In the genomic region with DNA sequence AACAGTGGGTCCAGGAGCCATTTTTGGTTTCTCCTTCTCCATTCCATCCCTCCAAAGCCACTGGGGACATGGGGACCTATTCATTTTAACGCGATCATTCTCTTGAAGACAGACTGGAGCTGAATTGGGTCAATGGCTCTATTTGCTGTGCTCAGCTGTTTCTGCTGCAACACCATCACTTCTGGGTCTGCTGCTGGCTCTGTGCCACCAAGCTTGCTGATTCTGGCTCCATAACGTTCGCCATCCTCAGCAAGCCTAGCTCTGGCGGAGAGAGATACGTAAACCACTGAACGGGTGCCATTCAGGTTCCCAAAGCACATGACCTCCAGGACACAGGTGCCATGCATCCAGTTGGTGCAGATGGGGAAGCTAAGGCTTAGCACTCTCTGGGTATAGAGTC, we compare ENCODE assay signal across 19 mouse cellular contexts.
A peak's percentile ranks its signal among the peaks of the same experiment; 100 is the strongest.
DNase-seq lines count a peak whose midpoint lies in the region; ATAC-seq and TF ChIP-seq lines count a peak whose summit lies in the region.
"Had no signal": no experiment of that assay in that cellular context is flagged by ENCODE, and none has a peak within 500 bp of the region (broad histone marks: within the 10 kb centered on the region; RNA-seq: fewer than 3 reads in every experiment).

No protein-coding gene starts in this region.

- H3K27ac ChIP-seq in forebrain, postnatal 0 days (ENCODE audit: low read depth, low read length): no peak overlapping the region
- H3K27ac ChIP-seq in forebrain, embryonic 15.5 days (replicated peaks): no peak overlapping the region
- H3K27ac ChIP-seq: liver, embryonic 12.5 days; lung, embryonic 15.5 days; midbrain, embryonic 15.5 days; neural tube, embryonic 12.5 days; stomach, postnatal 0 days had no signal

- DNase-seq in forebrain, postnatal 0 days: peak; percentile 62
- DNase-seq in kidney, postnatal 10 days: peak; percentile 51
- DNase-seq in kidney, adult 8-10 months: no peak
- DNase-seq in retina, postnatal 1 day: peak; percentile 36
- DNase-seq in retina, embryonic 14.5 days (ENCODE audit: low spot score): no peak
- DNase-seq in urinary bladder, adult 18-20 months (ENCODE audit: low spot score in 2 of 2): no peak
- DNase-seq: adrenal gland, postnatal 14 days; heart, adult 11 months; heart, postnatal 36 days had no signal

- no peaks in the 10 kb centered on the region for H3K27me3 ChIP-seq in forebrain, postnatal 0 days (ENCODE audit: insufficient read depth, low read length)
- H3K27me3 ChIP-seq in forebrain, embryonic 15.5 days: no peaks in the 10 kb centered on the region
- H3K27me3 ChIP-seq: heart, embryonic 13.5 days; liver, embryonic 12.5 days; lung, embryonic 15.5 days; midbrain, embryonic 15.5 days; neural tube, embryonic 12.5 days; Patski had no signal

- H3K36me3 ChIP-seq in forebrain, postnatal 0 days (ENCODE audit: insufficient read depth): peaks cover 1% of the 10 kb centered on the region; the same call in 1 of the 2 replicates
- H3K36me3 ChIP-seq in forebrain, embryonic 15.5 days: no peaks in the 10 kb centered on the region
- H3K36me3 ChIP-seq: liver, embryonic 12.5 days; lung, embryonic 15.5 days; midbrain, embryonic 15.5 days; neural tube, embryonic 12.5 days had no signal

- no peak overlapping the region for H3K9ac ChIP-seq in forebrain, postnatal 0 days
- H3K9ac ChIP-seq in forebrain, embryonic 15.5 days (replicated peaks): no peak overlapping the region
- H3K9ac ChIP-seq: heart, embryonic 13.5 days; liver, embryonic 12.5 days; lung, embryonic 15.5 days; midbrain, embryonic 15.5 days; neural tube, embryonic 12.5 days had no signal

- ATAC-seq in forebrain, postnatal 0 days: no peak
- ATAC-seq in forebrain, embryonic 15.5 days (replicated peaks): no peak
- ATAC-seq: activated CD4-positive, CD25-positive, alpha-beta regulatory T cell, adult 4 months; intestine, embryonic 16.5 days; liver, embryonic 12.5 days; midbrain, embryonic 15.5 days; Patski had no signal

- H3K4me3 ChIP-seq in forebrain, postnatal 0 days (ENCODE audit: low read depth, low read length): no peak overlapping the region
- no peak overlapping the region for H3K4me3 ChIP-seq in forebrain, embryonic 15.5 days
- H3K4me3 ChIP-seq: heart, embryonic 13.5 days; liver, embryonic 12.5 days; lung, embryonic 15.5 days; midbrain, embryonic 15.5 days; neural tube, embryonic 12.5 days had no signal

- no peak overlapping the region for H3K4me2 ChIP-seq in forebrain, postnatal 0 days (ENCODE audit: low read depth)
- no peak overlapping the region for H3K4me2 ChIP-seq in forebrain, embryonic 15.5 days (replicated peaks)
- H3K4me2 ChIP-seq: heart, embryonic 13.5 days; liver, embryonic 12.5 days; lung, embryonic 15.5 days; midbrain, embryonic 15.5 days; neural tube, embryonic 12.5 days had no signal

- WGBS in forebrain, postnatal 0 days: 41% methylated on average over 7 of the region's 7 CpGs
- 46% methylated on average over 7 of the region's 7 CpGs for WGBS in forebrain, embryonic 15.5 days

- peaks cover 29% of the 10 kb centered on the region for H3K4me1 ChIP-seq in forebrain, postnatal 0 days (ENCODE audit: insufficient read depth)
- peaks cover 86% of the 10 kb centered on the region for H3K4me1 ChIP-seq in forebrain, embryonic 15.5 days

- no peak for TF ChIP-seq CTCF in forebrain, postnatal 0 days (IDR thresholded peaks at IDR 0.05; ENCODE audit: low read depth)

- no peaks in the 10 kb centered on the region for H3K9me3 ChIP-seq in forebrain, postnatal 0 days (ENCODE audit: low read length)
- no peaks in the 10 kb centered on the region for H3K9me3 ChIP-seq in forebrain, embryonic 15.5 days
- H3K9me3 ChIP-seq: heart, embryonic 13.5 days; liver, embryonic 12.5 days; lung, embryonic 15.5 days; midbrain, embryonic 15.5 days; neural tube, embryonic 12.5 days had no signal

Comparison
In these comparisons a context has a peak if more than half of its experiments do, and no peak if none do; other contexts are left out.
1. DNase-seq: peak in forebrain, postnatal 0 days (single experiment), kidney, postnatal 10 days (single experiment) and retina, postnatal 1 day (single experiment); none in kidney, adult 8-10 months (0 of 2), retina, embryonic 14.5 days (single experiment) and urinary bladder, adult 18-20 months (0 of 2).